Mouse (Mus musculus): ENCODE measurements around the gene Nudt13. TPM values are rescaled to one million over a fixed set of nuclear protein-coding genes. Genes with fewer than 3 reads are reported as not detected.

The Nudt13 gene
- 19.5 TPM for total RNA-seq (2023)

DNA sequence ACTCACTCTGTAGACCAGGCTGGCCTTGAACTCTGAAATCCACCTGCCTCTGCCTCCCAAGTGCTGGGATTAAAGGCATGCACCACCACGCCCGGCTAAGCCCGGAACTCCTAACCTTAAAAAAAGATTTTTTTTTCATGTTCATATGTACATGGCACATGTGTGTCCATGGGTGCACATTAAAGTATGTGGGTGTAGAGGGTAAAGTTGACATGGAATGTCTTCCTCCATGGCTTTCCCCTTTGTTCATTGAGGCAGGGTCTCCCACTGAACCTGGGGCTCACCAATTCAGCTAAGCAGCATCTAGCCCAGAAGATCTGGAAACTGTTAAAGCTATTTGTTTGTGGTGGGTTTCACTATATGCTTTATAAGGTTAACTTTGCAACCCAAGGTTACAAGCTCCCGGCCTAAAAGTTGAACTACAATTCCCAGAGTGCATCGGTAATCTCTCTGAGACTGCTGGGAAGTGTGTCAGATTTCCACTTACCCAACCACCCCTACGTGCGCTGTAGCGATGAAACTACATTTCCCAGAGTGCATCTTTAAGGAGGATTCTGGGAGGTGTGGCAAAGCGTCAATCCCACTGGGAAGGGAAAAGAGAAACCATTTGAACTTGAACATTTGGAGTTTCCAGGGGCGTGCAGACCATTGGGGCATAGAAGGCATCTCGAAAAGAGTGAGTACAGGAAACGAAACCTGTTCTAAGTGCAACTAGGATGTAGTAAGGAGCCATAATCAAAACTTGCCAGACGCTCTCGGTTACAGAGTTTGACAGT lies at the start of gene Nudt13:
TSS of gene Nudt13 (plus strand) at position 581 of the 776 bp plus-strand sequence.

DNA sequence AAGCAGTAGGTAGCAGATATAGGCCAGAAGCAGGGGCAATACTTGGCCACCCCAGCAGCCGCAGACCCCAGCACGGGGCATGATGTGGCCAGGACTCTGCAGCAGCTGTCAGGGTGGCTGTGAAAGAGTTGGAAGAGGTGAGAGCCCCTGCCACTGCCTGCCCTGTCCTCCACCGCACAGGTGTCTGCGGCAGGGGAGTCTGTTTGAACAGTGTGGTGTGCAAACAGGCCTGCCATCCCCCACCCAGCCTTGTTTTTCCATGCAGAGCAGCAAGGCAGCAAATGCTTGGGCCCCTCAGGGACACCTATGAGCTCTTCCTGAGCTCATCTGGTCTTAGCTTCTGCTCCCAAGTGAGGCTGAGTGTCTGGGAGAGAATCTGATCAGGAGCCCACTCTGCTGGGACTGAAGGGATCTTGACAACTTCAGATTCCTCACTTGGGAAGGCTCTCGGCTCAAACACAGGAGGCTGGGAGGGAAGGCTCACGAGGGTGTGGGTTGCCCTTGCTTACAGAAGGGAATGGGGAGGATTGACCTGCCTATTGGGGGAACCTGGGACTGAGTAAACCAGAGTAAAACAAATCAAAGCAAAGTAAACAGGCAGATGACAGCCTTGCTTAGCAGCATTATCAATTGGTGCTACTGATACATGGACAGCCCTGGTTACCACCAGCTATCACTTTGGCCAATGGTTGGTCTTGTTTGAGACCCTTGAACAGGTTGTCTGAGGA lies 25.3 kb upstream of the Nudt13 start, which contains the start of gene Kcnk16:
TSS of gene Kcnk16 (minus strand) at position 118 of the 728 bp plus-strand sequence.

DNA sequence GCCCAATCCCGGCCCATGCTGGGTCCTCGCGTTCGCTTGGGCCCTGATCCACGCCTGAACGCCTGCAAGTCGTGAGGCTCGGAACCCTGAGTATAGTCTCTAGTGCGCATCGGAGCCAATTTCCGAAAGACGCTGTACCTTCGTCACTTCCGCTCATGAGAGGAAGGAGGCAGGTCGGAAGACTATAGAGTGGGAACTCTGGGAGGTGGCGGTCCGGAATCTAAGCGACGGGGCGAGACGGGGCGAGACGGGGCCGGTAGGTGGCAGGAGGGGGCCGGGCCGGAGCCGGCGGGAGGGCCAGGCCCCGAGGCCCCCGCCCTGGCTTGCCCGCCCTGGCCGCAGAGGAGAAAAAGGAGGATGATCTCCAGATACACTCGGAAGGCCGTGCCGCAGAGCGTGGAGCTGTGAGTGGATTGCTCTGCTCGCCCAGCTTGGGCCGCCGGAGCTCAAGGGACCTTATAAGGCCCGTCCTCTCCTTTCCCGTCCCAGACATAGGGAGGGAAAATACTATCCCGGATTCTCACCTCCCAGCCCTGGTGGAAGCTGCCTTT lies 53.6 kb downstream of the Nudt13 start, which contains the start of the genes Ecd and Fam149b:
TSS of gene Ecd (minus strand) at position 131 of the 551 bp plus-strand sequence.
TSS of gene Fam149b (plus strand) at position 172 of the 551 bp plus-strand sequence.

Other genes with a start within 250 kb of the Nudt13 start
- gene Saysd1, start 156.2 kb upstream of the Nudt13 start, total RNA-seq (2023), result 7.1 TPM
- 2.4 TPM for gene Kcnk5, start 112.9 kb upstream of the Nudt13 start, total RNA-seq (2023)
- not detected for gene Kcnk16, start 25.5 kb upstream of the Nudt13 start, total RNA-seq (2023)
- gene Ecd, start 53.4 kb downstream of the Nudt13 start, total RNA-seq (2023), result 32.4 TPM
- gene Fam149b, start 53.5 kb downstream of the Nudt13 start, total RNA-seq (2023), result 31.6 TPM
- gene Dnajc9, start 94.2 kb downstream of the Nudt13 start, total RNA-seq (2023), result 76.3 TPM
- gene Mrps16, start 98.9 kb downstream of the Nudt13 start, total RNA-seq (2023), result 24.4 TPM
- gene Cfap70, start 157.5 kb downstream of the Nudt13 start, total RNA-seq (2023), result not detected
- 38.3 TPM for gene Anxa7, start 185.4 kb downstream of the Nudt13 start, total RNA-seq (2023)
- gene Mss51, start 202.2 kb downstream of the Nudt13 start, total RNA-seq (2023), result 6.2 TPM